Mouse (Mus musculus) liver, embryonic 14.5 days (tissue): ENCODE measurements at regions not wholly inside any gene's neighbourhood (a gene's known extent, or its start where the extent isn't known, plus 50 kb on each side); places are given as distances from the start of the nearest gene placed in this dataset.
A peak's percentile ranks its signal among the peaks of the same experiment; 100 is the strongest.

Source experiments
- ATAC-seq: fragments of 200-750 bp; cut with Nextera tagmentation; 2 replicates; pipeline ENCODE4 v1.8.0; 2017; ENCODE audit warnings: moderate number of reproducible peaks, mild to moderate bottlenecking, moderate library complexity; ENCODE audit not compliant: insufficient read depth
- DNase-seq, 3 experiments: peaks; one replicate each; pipeline ENCODE4 v3.0.0-alpha.2; 2012 to 2013; ENCODE audit warnings: low read depth in 3 of 3, low spot score in 3 of 3
- H3K27ac ChIP-seq: fragments of 300-500 bp; sonication (generic); 2 replicates; pipeline ENCODE4 v1.5.1; 2014; ENCODE audit warnings: moderate library complexity, mild to moderate bottlenecking, control low read depth, inconsistent platforms
- H3K27me3 ChIP-seq: fragments of 300-500 bp; sonication (generic); 2 replicates; pipeline ENCODE4 v1.6.1; 2014; ENCODE audit warnings: mild to moderate bottlenecking, low read length, moderate library complexity; ENCODE audit not compliant: control insufficient read depth, insufficient read depth
- H3K36me3 ChIP-seq: fragments of 300-500 bp; sonication (generic); replicated peaks from 2 replicates; pipeline ENCODE4 v1.6.1; 2014; ENCODE audit warnings: low read depth; ENCODE audit not compliant: control insufficient read depth, insufficient read depth
- H3K4me1 ChIP-seq, 2 experiments: fragments of 200-500 bp in 1 of 2; fragments of 300-500 bp in 1 of 2; sonication (generic) in 1 of 2; replicated peaks; 2 replicates each; pipeline ENCODE4 v1.6.1; 2012 to 2014; ENCODE audit warnings: antibody characterized with exemption in 1 of 2, inconsistent platforms in 1 of 2, low read length in 1 of 2; ENCODE audit not compliant: control insufficient read depth in 2 of 2, insufficient read depth in 2 of 2
- H3K4me2 ChIP-seq: fragments of 300-500 bp; sonication (generic); 2 replicates; pipeline ENCODE4 v1.6.1; 2014; ENCODE audit warnings: low read depth, mild to moderate bottlenecking, control low read depth, moderate library complexity
- H3K4me3 ChIP-seq, 2 experiments: fragments of 200-500 bp in 1 of 2; fragments of 300-500 bp in 1 of 2; sonication (generic) in 1 of 2; 2 replicates each; pipeline ENCODE4 v1.5.1; 2012 to 2014; ENCODE audit warnings: low read depth in 2 of 2, low read length in 2 of 2, mild to moderate bottlenecking in 2 of 2, control low read depth in 1 of 2, inconsistent platforms in 1 of 2, moderate library complexity in 1 of 2; ENCODE audit not compliant: insufficient read depth in 1 of 2
- H3K9ac ChIP-seq: fragments of 300-500 bp; sonication (generic); replicated peaks from 2 replicates; pipeline ENCODE4 v1.6.1; 2014; ENCODE audit warnings: mild to moderate bottlenecking, control low read depth, moderate library complexity
- H3K9me3 ChIP-seq: fragments of 300-500 bp; sonication (generic); 2 replicates; pipeline ENCODE4 v1.6.1; 2016; ENCODE audit warnings: low read length, mixed read lengths; ENCODE audit not compliant: control insufficient read depth
- CTCF ChIP-seq: IDR thresholded peaks from 2 replicates; pipeline ENCODE4 v1.5.1; 2016; ENCODE audit warnings: antibody characterized with exemption, low read depth, control low read depth
- EP300 ChIP-seq: IDR thresholded peaks from 2 replicates; pipeline ENCODE4 v1.6.1; 2016; ENCODE audit warnings: antibody characterized with exemption, low read depth
- WGBS: fragments of 180-500 bp; shearing (Covaris S2); extraction: QIAGEN DNeasy Blood & Tissue Kit; methylation state at CpG from one replicate; pipeline ENCODE4 v1.1.7; 2014; ENCODE audit not compliant: insufficient replicate concordance; 5-methylcytosine and 5-hydroxymethylcytosine counted together

DNA sequence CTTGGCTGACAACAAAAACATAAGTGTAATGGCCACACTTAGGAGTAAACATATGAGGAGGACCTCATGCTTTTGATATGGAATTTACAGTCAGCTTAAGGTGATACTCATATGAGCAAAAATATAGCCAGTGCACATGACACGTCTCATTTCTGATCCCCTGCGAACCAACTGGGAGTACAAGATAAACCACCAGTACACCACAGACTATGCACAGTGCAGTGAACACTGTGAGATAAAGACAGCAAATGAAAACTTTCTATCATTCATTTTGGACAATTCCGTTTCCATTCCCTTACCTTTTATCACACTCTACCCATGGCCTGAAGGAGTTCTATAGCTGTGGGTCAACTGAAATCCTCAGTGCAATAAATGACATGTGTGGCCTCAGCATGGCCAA lies 1097.1 kb downstream of the Agbl1 start:
- Histone ChIP-seq H3K27me3 (no peaks in the 10 kb centered on the region), H3K4me1 (no peaks in the 10 kb centered on the region), H3K4me3 (no peak overlapping the region), H3K9ac (no peak overlapping the region), H3K36me3 (no peaks in the 10 kb centered on the region), H3K9me3 (no peaks in the 10 kb centered on the region), H3K27ac (no peak overlapping the region), H3K4me2 (no peak overlapping the region)
- ATAC-seq (peak; percentile 92), DNase-seq (peak; percentile 7 to 25 (median 22))
- peak; percentile 53 for TF ChIP-seq EP300
- no peak for TF ChIP-seq CTCF
- WGBS: 43% methylated on average over 3 of the region's 3 CpGs

DNA sequence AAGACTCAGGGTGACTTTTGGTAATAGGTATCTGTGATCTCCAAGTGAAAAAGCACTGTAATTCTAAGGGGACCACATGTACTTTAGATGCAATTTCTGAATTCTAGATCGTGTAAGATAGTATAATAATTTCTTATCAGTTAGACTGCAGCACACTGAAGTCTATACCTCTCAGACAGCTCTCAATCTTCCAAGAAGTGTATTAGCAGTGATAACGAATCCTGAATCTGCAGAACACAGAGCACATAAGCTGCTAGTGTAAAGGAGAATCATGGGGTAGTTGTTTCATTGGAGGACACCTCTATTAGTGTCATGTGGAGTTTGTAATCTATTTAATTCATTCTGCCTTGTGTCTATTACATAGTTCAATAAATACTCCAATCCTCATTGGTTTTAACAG lies 1097.8 kb downstream of the Agbl1 start:
- Histone ChIP-seq H3K4me3 (no peak overlapping the region), H3K27me3 (no peaks in the 10 kb centered on the region), H3K27ac (no peak overlapping the region), H3K36me3 (no peaks in the 10 kb centered on the region), H3K9ac (no peak overlapping the region), H3K9me3 (no peaks in the 10 kb centered on the region), H3K4me1 (no peaks in the 10 kb centered on the region), H3K4me2 (no peak overlapping the region)
- WGBS: 32% methylated on average over 2 of the region's 2 CpGs
- peak; percentile 74 for ATAC-seq
- TF ChIP-seq CTCF: no peak
- TF ChIP-seq EP300: peak; percentile 28; the same call in 1 of the 2 replicates
- peak in 1 of 3 experiments; percentile 5 for DNase-seq

DNA sequence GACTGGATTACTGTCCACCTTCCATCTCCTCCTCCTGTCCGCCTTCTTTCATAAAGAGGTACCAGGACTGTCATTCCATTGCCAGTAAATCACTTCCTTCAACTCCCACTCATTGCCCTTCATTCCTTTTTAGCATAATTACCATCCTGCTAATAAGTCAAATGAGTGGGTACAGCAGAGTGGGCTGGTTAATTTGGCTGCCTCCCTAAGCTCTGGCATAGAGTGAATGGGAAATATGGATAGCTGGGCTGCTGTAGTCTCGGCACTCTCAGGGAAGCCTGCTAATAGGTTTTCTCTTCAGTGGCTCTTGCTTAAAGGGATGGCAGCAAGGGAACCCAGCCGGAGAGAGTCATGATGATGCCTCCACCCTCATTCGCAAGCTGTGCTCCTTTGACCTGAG lies 1108.9 kb downstream of the Agbl1 start:
- H3K4me1 ChIP-seq: no peaks in the 10 kb centered on the region
- ATAC-seq (no peak), DNase-seq (no peak)
- TF ChIP-seq EP300 (no peak), CTCF (no peak)
- no peaks in the 10 kb centered on the region for H3K36me3 ChIP-seq
- H3K9me3 ChIP-seq: no peaks in the 10 kb centered on the region
- WGBS: 70% methylated on average over 4 of the region's 4 CpGs
- no peak overlapping the region for H3K9ac ChIP-seq
- no peak overlapping the region for H3K27ac ChIP-seq
- H3K4me3 ChIP-seq: no peak overlapping the region
- no peak overlapping the region for H3K4me2 ChIP-seq
- H3K27me3 ChIP-seq: no peaks in the 10 kb centered on the region
